Mouse (Mus musculus) cerebellum, adult 11 months (tissue): Measurements from ENCODE around the gene Rab39b.

ENCODE experiments used
- DNase-seq: peaks from one replicate; pipeline ENCODE4 v3.0.0; 2022

Gene Rab39b

GRCm38 (mm10) chrX:75577582-75578324 lies at the start of gene Rab39b:
Rab39b (minus strand) TSS chrX:75578231.
- peak; percentile 54 for DNase-seq

- no peak for DNase-seq
Observed at GRCm38 (mm10) chrX:75578539-75578938, 508 bp upstream of the Rab39b start.
